In genomic region chr7:24544506-24544905, GRCm38 (mm10) we compare ENCODE assay signal across 17 mouse cellular contexts. TPM values are rescaled to one million over a fixed set of nuclear protein-coding genes. Genes with fewer than 3 reads are reported as not detected.
DNase-seq lines count a peak whose midpoint lies in the region; ATAC-seq and TF ChIP-seq lines count a peak whose summit lies in the region.
"Had no signal": no experiment of that assay in that cellular context is flagged by ENCODE, and none has a peak within 500 bp of the region (broad histone marks: within the 10 kb centered on the region; RNA-seq: fewer than 3 reads in every experiment).

No protein-coding gene starts in this region.

- H3K4me2 ChIP-seq in hindbrain, embryonic 11.5 days (replicated peaks; ENCODE audit: low read depth, low read length): no peak overlapping the region
- H3K4me2 ChIP-seq in hindbrain, embryonic 13.5 days: no peak overlapping the region
- H3K4me2 ChIP-seq in lung, postnatal 0 days (replicated peaks; ENCODE audit: low read depth, low read length): no peak overlapping the region
- H3K4me2 ChIP-seq: forebrain, embryonic 13.5 days; limb, embryonic 12.5 days had no signal

- ATAC-seq in hindbrain, embryonic 11.5 days (ENCODE audit: low FRiP score): no peak
- no peak for ATAC-seq in hindbrain, embryonic 13.5 days (ENCODE audit: low FRiP score)
- ATAC-seq in lung, postnatal 0 days: no peak
- ATAC-seq: forebrain, embryonic 13.5 days; intestine, embryonic 16.5 days had no signal

- TF ChIP-seq CTCF in lung, postnatal 0 days (IDR thresholded peaks at IDR 0.05): peak; percentile 24

- peak; percentile 20 for DNase-seq in hindbrain, embryonic 11.5 days (ENCODE audit: low spot score)
- no peak for DNase-seq in lung, postnatal 0 days (ENCODE audit: low spot score)
- DNase-seq in lung, postnatal 4 days: no peak
- DNase-seq in NIH3T3 (ENCODE audit: low read depth): peak; percentile 55
- peak; percentile 51 for DNase-seq in splenic B cell, adult 2 months (ENCODE audit: low read depth, low spot score)
- no peak for DNase-seq in urinary bladder, adult 2 months (ENCODE audit: low spot score)
- DNase-seq in ovary, postnatal 14 days (ENCODE audit: low spot score): no peak
- DNase-seq: cerebellum, adult 8-10 months; heart, postnatal 36 days; kidney, postnatal 36 days; lung, postnatal 10 days had no signal

- WGBS in hindbrain, embryonic 11.5 days: 78% methylated on average over 2 of the region's 2 CpGs
- 92% methylated on average over 2 of the region's 2 CpGs for whole genome bisulfite sequencing in hindbrain, embryonic 13.5 days
- 83% methylated on average over 2 of the region's 2 CpGs for WGBS in lung, postnatal 0 days

- no peak overlapping the region for H3K9ac ChIP-seq in hindbrain, embryonic 11.5 days (ENCODE audit: low read depth, low read length)
- no peak overlapping the region for H3K9ac ChIP-seq in hindbrain, embryonic 13.5 days
- H3K9ac ChIP-seq in lung, postnatal 0 days (replicated peaks; ENCODE audit: low read depth): no peak overlapping the region
- H3K9ac ChIP-seq: forebrain, embryonic 13.5 days; limb, embryonic 12.5 days had no signal

- H3K27me3 ChIP-seq in hindbrain, embryonic 11.5 days (ENCODE audit: control insufficient read depth, insufficient read depth, low read length): no peaks in the 10 kb centered on the region
- no peaks in the 10 kb centered on the region for H3K27me3 ChIP-seq in hindbrain, embryonic 13.5 days
- H3K27me3 ChIP-seq in lung, postnatal 0 days (replicated peaks; ENCODE audit: insufficient read depth, low read length): no peaks in the 10 kb centered on the region
- no peaks in the 10 kb centered on the region for H3K27me3 ChIP-seq in splenic B cell, adult 2 months (ENCODE audit: control insufficient read depth, insufficient read depth, low read length, poor library complexity, severe bottlenecking)
- H3K27me3 ChIP-seq: forebrain, embryonic 13.5 days; limb, embryonic 12.5 days had no signal

- no peaks in the 10 kb centered on the region for H3K9me3 ChIP-seq in hindbrain, embryonic 11.5 days (ENCODE audit: control insufficient read depth, low read length)
- no peaks in the 10 kb centered on the region for H3K9me3 ChIP-seq in hindbrain, embryonic 13.5 days
- no peaks in the 10 kb centered on the region for H3K9me3 ChIP-seq in lung, postnatal 0 days (ENCODE audit: low read length)
- H3K9me3 ChIP-seq: forebrain, embryonic 13.5 days; midbrain, embryonic 10.5 days had no signal

- peaks cover 9% of the 10 kb centered on the region for H3K4me1 ChIP-seq in hindbrain, embryonic 11.5 days (replicated peaks; ENCODE audit: control insufficient read depth, insufficient read depth, low read length)
- H3K4me1 ChIP-seq in hindbrain, embryonic 13.5 days (replicated peaks): peaks cover 19% of the 10 kb centered on the region
- no peaks in the 10 kb centered on the region; the same call in 1 of the 2 replicates for H3K4me1 ChIP-seq in lung, postnatal 0 days (ENCODE audit: insufficient read depth, low read depth, low read length)

- H3K4me3 ChIP-seq in hindbrain, embryonic 11.5 days (ENCODE audit: low read depth, low read length): no peak overlapping the region
- H3K4me3 ChIP-seq in hindbrain, embryonic 13.5 days: no peak overlapping the region
- H3K4me3 ChIP-seq in lung, postnatal 0 days (ENCODE audit: low read depth, low read length): no peak overlapping the region
- H3K4me3 ChIP-seq: forebrain, embryonic 13.5 days; limb, embryonic 12.5 days; midbrain, embryonic 10.5 days; myocyte had no signal

- H3K36me3 ChIP-seq in hindbrain, embryonic 11.5 days (ENCODE audit: control insufficient read depth, insufficient read depth, low read length): no peaks in the 10 kb centered on the region
- H3K36me3 ChIP-seq in hindbrain, embryonic 13.5 days: peaks cover 9% of the 10 kb centered on the region
- H3K36me3 ChIP-seq in lung, postnatal 0 days (ENCODE audit: insufficient read depth, low read length): no peaks in the 10 kb centered on the region
- H3K36me3 ChIP-seq in splenic B cell, adult 2 months (ENCODE audit: control insufficient read depth, insufficient read depth, low read length, poor library complexity, severe bottlenecking): no peaks in the 10 kb centered on the region; the same call in 1 of the 2 replicates

- H3K27ac ChIP-seq in hindbrain, embryonic 11.5 days (ENCODE audit: low read depth, low read length): no peak overlapping the region
- H3K27ac ChIP-seq in hindbrain, embryonic 13.5 days: no peak overlapping the region
- H3K27ac ChIP-seq in lung, postnatal 0 days (ENCODE audit: low read length): no peak overlapping the region
- H3K27ac ChIP-seq: forebrain, embryonic 13.5 days; limb, embryonic 12.5 days; midbrain, embryonic 10.5 days had no signal

- no peak for TF ChIP-seq EP300 in lung, postnatal 0 days (IDR thresholded peaks at IDR 0.05)

RNA-seq across cellular contexts. Expression of gene Pinlyp, which starts 1.4 kb away (rescaled TPM):
- polyA plus RNA-seq in hindbrain, embryonic 11.5 days (2014; fragmentation: Nextera tagmentation; extraction: Ambion mirVana): 0.28 TPM in 1 of 2 replicates, not detected in the other
- polyA plus RNA-seq in hindbrain, embryonic 13.5 days (2015; fragmentation: Nextera tagmentation; extraction: Ambion mirVana): not detected in 2 replicates
- 0.19 and 0.39 TPM in 2 replicates for polyA plus RNA-seq in lung, postnatal 0 days (2015; fragmentation: Nextera tagmentation; extraction: Ambion mirVana)
- 0.10 and 0.21 TPM in 2 replicates for polyA plus RNA-seq in urinary bladder, adult 2 months (2012; rRNA removed)
- polyA plus RNA-seq: forebrain, embryonic 13.5 days; limb, embryonic 12.5 days had no signal

RNA-seq across cellular contexts. Expression of gene Xrcc1, which starts 1.6 kb away (rescaled TPM):
- 78.0 and 94.5 TPM in 2 replicates for polyA plus RNA-seq in hindbrain, embryonic 11.5 days (2014; fragmentation: Nextera tagmentation; extraction: Ambion mirVana)
- 61.3 and 63.9 TPM in 2 replicates for polyA plus RNA-seq in hindbrain, embryonic 13.5 days (2015; fragmentation: Nextera tagmentation; extraction: Ambion mirVana)
- polyA plus RNA-seq in lung, postnatal 0 days (2015; fragmentation: Nextera tagmentation; extraction: Ambion mirVana): 35.4 and 37.0 TPM in 2 replicates
- 32.5 and 33.5 TPM in 2 replicates for polyA plus RNA-seq in urinary bladder, adult 2 months (2012; rRNA removed)

RNA-seq across cellular contexts. Expression of gene Irgq, which starts 14.0 kb away (rescaled TPM):
- polyA plus RNA-seq in hindbrain, embryonic 11.5 days (2014; fragmentation: Nextera tagmentation; extraction: Ambion mirVana): 12.8 and 14.2 TPM in 2 replicates
- polyA plus RNA-seq in hindbrain, embryonic 13.5 days (2015; fragmentation: Nextera tagmentation; extraction: Ambion mirVana): 21.1 TPM in 2 replicates
- 3.5 and 4.0 TPM in 2 replicates for polyA plus RNA-seq in lung, postnatal 0 days (2015; fragmentation: Nextera tagmentation; extraction: Ambion mirVana)
- 10.8 and 12.4 TPM in 2 replicates for polyA plus RNA-seq in urinary bladder, adult 2 months (2012; rRNA removed)

RNA-seq across cellular contexts. Expression of gene AC161166.1, which starts 32.3 kb away (rescaled TPM):
- polyA plus RNA-seq in hindbrain, embryonic 11.5 days (2014; fragmentation: Nextera tagmentation; extraction: Ambion mirVana): 0.59 and 0.90 TPM in 2 replicates
- polyA plus RNA-seq in hindbrain, embryonic 13.5 days (2015; fragmentation: Nextera tagmentation; extraction: Ambion mirVana): 1.1 and 1.6 TPM in 2 replicates
- 0.06 and 0.10 TPM in 2 replicates for polyA plus RNA-seq in lung, postnatal 0 days (2015; fragmentation: Nextera tagmentation; extraction: Ambion mirVana)
- polyA plus RNA-seq in urinary bladder, adult 2 months (2012; rRNA removed): not detected in 2 replicates

RNA-seq across cellular contexts. Expression of gene Zfp428, which starts 37.7 kb away (rescaled TPM):
- polyA plus RNA-seq in hindbrain, embryonic 11.5 days (2014; fragmentation: Nextera tagmentation; extraction: Ambion mirVana): 82.4 and 87.7 TPM in 2 replicates
- 259 and 270 TPM in 2 replicates for polyA plus RNA-seq in hindbrain, embryonic 13.5 days (2015; fragmentation: Nextera tagmentation; extraction: Ambion mirVana)
- polyA plus RNA-seq in lung, postnatal 0 days (2015; fragmentation: Nextera tagmentation; extraction: Ambion mirVana): 13.1 and 17.0 TPM in 2 replicates
- polyA plus RNA-seq in urinary bladder, adult 2 months (2012; rRNA removed): 10.0 and 10.7 TPM in 2 replicates

Comparison
In these comparisons a context has a peak if more than half of its experiments do, and no peak if none do; other contexts are left out.
1. DNase-seq: peak in hindbrain, embryonic 11.5 days (single experiment), NIH3T3 (single experiment) and splenic B cell, adult 2 months (single experiment); none in lung, postnatal 0 days (single experiment), lung, postnatal 4 days (0 of 2), urinary bladder, adult 2 months (single experiment) and ovary, postnatal 14 days (single experiment).